Mouse (Mus musculus) ES-CJ7 (cell line): Measurements from ENCODE around the gene Catsper4.
"Not testable (repeated sequence)": the region's sequence is repeated elsewhere in the genome, so short reads cannot be mapped to it uniquely, and the experiment has no call there.

ENCODE experiments used
- DNase-seq: peaks from one replicate; pipeline ENCODE4 v3.0.0; 2011; ENCODE audit warnings: low read depth, low spot score

The Catsper4 gene

DNA sequence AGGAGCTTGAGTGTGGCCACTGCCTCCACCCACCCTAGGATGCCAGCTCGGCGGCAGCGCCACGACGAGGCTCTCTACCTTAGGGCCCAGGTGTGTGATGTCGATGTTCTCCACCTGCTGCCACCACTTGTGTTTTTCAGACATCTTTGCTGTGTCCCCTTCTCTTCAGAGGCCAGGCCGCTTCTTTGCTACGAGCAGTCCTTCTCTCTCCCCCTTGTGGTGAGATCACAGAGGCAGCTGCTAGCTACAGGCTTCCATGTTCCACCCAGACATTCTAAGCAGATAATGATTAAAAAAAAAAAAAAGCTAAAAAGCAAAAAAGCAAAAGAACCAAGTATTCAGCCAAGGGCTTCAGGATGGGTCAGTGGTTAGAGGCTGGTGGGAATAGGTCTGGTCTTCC, at the start of gene Catsper4:
Gene Catsper4, minus strand, starts transcription at position 190 of the 400 bp plus-strand sequence.
- DNase-seq: no peak

DNA sequence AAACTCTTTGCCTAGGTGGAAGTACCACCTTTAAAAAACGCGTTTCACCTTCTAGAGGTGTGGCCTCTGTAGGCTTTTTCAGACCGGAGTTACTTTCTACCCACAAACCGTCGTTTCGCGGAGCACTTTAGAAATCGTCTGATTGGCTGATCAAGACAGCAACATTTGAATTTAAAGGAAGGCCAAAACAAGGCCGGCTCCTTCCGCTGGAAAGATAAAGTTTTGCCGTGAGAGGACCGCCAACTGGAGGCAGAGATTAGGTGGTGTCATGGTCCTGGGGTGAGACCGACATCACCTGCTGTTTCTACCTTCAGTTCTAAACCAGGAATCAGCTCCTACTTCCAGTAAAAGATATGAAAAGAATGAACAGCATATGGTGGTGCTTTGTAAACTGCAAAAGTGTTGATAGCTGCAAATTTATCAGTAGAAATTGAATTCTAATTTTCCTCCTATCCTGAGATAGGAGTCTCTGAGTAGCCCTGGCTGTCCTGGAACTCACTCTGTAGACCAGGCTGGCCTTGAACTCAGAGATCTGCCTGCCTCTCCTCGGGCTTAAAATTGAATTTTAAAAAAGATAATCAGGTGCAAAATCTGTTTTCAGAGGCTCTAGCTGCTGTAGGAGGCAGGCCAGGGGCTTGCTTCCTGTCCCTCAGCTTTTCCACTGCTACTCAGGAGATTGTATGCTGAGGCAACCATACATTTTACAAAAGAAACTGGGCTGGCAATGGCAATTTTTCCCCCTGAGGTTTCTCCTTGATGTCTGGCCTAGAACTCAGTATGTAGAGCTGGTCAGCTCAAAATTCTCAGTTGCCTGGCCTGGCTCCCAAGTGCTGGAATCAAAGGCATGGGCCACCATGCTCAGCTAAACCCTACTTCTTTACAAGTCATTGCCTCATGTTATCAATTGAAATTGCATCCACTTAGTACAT, 46.5 kb upstream of the Catsper4 start:
- peak; percentile 89 for DNase-seq

DNA sequence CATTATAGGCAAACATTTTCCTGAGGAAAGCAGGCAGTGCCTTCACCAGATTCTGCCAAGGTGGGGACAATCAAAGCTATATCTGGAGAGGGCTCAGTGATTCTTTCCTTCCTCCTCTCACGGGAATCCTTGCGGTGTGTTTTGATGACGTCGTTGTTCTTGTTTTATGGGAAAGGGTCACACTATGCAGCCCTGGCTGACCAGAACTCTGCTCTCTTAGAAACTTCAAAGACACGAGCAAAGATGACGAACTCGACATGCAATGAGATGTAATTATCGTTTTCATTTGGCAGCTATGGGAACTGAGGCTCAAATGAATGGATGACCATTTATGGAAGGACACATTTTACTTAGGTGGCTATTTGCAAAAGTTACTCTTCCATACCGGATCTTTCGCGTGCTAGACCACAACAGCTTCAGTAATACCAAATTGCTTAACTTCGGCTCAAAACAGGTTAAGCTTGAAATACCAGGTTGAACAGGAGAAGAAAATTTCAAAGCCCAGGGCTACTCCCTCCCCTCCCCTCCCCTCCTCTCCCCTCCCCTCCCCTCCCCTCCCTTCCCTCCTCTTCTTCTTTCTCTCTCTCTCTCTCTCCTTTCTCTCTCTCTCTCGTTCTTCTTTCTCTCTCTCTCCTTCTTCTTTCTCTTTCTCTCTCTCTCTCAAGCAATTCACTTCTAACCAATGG, 45.7 kb upstream of the Catsper4 start:
- DNase-seq: no peak

DNA sequence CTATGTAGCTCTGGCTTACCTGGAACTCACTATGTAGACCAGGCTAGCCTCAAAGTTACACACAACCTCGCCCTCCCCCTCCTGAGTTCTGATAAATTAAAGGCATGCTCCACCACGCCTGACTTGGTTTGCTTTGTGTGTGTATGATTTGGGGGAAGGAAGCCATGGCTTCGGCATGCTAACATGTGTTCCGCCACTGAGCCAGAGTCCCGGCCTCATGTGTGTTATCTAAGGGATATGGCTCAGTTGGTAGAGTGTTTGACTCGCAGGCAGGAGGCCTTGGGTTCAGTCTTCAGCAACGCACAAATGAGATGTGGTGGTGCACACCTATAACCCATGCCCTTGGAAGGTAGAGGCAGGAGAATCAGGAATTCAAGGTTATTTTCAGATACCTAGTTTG, 44.8 kb upstream of the Catsper4 start:
- DNase-seq: no peak

DNA sequence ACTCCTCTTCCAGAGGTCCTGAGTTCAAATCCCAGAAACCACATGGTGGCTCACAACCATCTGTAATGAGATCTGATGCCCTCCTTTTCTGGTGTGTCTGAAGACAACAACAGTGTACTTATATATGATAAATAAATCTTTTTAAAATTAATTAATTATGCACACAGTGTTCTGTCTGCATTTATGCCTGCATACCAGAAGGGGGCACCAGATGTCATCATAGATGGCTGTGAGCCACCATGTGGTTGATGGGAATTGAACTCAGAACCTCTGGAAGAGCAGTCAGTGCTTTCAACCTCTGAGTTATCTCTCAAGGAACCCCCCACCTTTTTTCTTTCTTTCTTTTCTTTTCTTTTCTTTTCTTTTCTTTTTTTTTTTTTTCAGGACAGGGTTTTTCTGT, 42.4 kb upstream of the Catsper4 start:
- not testable (repeated sequence) for DNase-seq

DNA sequence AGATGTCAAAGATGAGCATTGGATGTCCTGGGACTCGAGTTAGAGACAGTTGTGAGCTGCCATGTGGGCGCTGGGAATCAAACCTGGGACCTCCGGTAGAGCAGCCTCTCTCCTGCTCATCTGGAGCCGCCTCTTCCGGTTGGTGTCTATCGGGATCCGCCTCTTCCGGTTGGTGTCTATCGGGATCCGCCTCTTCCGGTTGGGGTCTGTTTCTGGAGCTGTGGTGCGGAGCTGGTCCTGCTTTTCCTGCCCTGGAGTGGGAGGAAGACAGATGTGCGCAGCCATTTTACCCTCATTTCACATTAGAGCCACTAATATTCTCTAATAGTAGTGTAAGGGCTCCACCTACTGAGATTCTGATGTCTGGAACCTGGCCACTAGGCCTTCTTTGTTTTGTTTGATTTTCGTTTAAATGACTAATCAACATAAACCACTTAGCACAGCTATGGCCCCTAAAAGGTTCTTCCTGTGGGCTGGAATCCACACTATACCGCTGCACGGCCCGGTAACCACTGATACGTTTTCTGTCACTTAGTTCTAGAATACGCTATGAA, 41.0 kb upstream of the Catsper4 start:
- peak; percentile 86 for DNase-seq

DNA sequence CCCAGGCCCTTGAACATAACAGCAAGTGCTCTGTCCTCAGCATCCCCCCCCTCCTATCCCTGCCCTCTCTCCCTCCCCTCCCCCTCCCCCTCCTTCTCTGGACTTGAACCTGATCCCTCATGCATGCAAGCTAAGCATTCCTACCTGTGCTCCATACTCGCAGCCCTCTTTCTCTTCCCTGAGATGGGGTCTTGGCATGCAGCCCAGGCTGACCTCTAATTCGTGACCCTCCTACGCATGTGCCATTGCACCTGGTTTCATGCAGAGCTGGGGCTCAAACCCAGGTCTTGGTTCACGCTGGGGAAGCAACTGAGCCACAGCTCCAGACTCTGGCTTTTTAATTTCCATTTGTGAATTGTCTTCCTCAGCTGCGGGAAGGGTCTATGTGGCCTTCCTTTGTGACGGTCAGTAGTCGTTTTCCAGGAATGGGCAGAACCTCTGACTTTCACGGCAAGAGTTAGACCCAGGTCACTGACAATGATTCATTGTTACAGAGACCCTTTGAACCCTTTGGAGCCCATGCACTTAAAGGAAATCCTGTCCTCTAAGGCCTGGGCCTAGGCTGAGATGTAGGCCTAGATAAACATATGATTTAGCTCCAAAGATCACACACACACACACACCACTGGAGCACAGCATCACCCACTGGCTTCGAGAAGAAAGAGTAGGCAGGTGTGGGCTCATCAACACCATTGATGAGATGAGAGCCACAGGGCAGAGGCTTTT, 38.8 kb upstream of the Catsper4 start:
- DNase-seq: no peak

DNA sequence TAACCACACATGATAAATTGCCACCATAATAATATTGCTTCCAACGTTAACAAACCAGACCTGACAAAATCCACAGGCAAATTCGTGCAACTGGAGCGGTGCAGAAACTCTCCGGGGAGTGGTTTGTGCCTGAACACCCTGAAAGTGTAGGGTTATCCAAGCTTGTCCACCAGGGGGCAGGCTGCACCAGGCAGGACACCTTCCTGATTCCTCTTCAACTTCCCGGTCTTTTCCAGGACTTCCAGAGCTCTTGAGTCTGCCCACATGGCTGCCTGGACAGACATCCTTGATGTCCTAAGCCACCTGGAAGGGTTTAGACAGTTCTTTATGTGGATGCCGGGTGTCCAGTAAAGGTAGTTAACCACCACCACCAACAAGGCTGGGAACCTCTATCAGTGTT, 36.0 kb upstream of the Catsper4 start:
- DNase-seq: peak; percentile 88

DNA sequence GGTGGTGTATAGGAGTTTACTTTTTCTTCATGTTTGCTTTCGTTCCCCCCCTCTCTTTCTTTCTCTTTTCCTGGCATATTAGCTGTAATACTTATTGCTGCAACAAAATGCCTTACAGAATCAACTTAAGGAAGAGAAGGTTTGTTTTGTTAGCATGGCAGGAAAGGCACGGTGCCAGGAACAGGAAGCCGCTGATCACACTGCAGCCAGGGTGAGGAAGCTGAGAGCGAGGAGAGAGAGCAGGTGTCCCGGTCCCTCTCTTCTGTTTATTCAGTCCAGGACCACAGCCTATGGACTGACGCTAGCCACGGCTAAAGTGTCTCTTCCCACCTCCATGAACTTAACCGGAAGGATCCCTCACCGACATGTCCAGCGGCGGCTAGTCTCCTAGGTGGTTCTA, 31.2 kb upstream of the Catsper4 start:
- no peak for DNase-seq

DNA sequence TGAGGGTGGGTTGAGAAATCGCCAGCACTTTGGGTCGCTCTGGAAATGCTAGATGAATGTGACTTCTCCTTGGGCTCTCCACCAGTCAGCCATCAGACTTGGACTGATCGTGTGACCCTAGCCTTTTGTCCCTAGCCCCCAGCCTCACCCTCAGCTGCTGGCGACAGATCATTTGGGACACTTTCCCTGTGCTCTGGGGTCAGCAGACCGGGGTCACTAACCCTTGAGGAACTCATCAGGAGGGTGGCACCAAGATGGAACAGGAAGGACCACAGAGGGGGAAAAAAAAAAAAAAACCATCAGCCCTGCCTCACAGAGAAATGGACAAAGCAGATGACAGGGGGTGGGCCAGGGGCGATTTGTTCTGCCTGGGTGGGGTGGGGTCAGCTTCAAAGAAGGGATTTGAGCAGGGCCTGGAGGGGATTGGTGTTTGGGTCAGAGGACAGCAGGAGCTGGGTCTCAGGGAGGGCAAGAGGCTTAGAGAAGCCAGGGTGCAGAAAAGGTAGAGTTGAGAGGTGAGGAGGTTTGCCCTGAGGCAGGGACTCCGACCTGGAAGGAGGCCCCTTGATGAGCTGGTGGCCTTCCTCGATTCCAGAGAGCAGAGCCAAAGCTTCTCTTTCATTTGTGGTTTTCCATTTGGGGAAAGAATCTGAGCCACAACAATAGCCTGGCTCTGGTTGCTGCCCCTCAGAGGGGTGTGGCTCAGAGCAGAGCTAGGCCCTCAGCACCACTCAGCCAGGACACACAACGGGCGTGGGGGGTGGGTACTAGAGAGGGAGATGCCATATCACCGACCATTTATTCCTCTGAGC, 30.2 kb upstream of the Catsper4 start:
- DNase-seq: no peak

DNA sequence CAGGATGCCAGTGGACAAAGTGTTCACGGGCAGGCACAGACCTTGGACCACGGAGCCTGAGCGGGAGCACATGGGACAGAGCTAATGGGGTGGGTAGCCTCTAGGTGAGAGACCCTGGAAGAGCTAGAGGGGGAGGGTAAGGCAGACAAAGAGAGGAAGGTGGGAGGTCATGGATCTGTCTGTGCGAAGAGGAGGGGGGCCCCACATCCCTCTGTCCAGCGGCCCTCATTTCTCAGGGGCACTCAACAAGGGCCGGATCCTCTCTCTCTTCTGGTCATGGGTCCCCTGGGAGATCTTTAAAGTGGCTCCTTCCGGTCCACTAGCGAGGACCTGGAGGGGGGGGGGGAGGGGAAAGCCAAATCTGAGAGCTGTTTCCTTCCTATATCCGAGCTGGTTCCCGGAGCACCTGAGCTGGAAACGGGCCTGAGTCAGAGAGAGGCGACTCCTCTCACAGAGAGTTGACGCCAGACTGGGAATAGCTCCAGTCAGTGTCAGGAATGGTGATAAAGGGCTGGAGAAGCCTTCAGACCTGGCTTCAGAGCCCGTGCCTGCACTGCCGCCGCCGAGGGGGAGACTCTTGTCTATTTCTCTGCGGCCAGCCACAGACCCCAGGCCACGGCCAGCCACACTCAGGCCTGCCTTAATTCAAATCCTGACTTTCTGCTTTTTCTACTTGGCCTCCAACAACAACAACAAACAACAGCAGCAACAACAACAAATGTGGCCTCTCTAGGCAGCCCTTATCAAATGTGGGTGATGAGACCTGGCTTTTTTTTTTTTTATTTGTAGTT, 29.4 kb upstream of the Catsper4 start:
- no peak for DNase-seq

DNA sequence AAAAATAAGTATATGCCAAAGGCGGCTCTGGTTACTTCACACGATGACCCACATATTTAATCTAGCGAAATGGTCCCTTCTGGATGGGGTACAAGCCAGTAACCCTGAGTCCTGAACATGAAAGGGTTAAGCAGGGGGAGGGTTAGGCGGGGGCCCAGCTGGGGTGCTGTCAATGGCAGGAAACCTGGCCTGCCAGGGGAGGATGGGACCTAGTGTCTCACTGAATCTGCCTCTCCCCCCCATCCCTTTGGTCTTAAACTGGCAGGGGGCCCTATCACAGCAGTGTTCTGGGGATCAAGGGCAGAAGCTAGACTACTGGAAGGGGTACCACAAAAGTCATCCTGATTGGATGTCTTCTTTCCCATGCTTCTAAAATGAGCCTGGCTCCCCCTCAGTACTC, 28.7 kb upstream of the Catsper4 start:
- DNase-seq: no peak

DNA sequence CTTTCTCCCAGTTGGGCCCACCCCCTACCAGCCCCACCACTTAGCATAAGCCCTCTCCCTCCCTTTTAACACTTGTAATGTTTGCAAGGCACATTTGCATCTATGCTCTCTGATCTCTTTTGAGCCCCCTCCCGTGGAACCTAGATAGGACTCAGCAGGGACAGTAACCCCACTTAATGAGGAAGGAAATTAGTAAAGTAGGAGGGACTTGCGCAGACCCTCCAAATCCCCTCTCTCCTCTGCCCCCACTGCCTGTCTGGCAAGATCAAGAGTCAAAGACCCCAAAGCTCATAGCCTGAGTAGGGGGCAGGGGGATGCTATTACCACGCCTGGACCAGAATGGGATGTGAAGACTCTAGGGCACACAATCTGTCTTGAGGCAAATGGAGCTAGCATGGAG, 27.7 kb upstream of the Catsper4 start:
- no peak for DNase-seq

DNA sequence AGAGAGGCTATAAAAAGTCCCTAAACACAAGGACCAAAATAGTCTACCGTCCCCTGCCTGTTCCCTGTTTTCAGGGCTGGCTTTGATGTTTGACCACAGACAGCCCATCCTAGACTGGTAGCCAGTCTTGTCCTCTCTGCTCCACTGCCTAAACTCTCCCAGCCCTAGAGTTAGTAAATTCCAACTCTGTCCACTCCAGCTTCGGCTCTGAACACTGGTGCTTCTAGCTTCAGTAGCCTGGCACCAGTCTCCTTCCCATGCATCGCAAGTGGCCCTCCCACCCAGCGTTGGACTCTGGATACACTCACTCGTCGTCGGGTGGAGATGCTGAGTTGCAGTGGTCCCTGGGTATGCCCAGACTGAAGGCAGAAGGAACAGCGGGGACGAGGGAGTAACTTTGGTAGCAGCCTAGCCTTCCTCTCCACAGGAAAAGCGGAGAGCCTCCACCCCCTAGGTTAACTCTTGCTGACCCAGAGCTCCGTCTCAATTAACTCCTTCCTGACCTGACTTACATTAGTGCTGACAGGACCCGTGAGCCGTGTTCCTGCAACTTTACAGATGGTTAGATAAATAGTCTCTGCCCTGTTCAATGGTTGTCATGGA, 26.6 kb upstream of the Catsper4 start, which contains the start of gene Grrp1:
Gene Grrp1, minus strand, starts transcription at position 385 of the 603 bp plus-strand sequence.
- no peak for DNase-seq

DNA sequence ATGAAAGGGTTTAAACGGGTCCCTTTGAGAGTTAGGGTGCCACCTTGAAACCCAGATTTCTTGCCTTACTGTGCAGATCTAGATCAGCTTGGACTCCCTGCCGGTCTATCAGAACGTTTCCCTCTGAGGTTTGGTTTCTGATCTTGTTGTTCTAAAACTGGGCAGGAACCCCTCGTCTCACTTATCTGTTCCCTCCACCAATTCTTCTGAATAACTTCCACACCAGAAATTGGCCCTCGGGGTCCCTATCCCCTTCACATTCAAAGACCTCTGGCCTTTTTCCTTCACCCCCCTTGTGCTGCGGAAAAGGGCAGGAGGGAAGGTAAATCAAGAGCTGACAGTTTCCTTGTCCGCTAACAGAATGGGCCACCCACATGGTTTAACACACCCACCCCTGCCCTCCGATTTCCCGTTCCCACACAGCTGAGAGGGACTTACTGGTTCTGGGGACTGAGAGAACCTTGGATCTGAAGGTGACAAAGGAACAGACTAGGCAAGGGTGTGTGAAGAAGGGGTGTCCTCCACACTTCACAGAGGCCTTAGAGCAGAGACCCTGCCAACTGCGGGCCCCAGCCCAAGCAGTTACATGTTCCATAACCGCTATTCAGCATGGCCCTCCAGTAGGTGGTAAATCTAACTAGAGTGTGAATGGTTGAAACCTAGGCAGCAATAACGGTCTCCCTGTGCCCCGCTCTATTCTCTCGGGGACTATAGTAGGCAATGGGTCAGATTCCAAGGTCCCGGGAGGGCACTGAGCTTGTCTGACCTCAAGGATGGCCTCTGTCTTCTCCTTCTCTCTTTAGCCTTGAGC, 25.9 kb upstream of the Catsper4 start:
- DNase-seq: no peak

DNA sequence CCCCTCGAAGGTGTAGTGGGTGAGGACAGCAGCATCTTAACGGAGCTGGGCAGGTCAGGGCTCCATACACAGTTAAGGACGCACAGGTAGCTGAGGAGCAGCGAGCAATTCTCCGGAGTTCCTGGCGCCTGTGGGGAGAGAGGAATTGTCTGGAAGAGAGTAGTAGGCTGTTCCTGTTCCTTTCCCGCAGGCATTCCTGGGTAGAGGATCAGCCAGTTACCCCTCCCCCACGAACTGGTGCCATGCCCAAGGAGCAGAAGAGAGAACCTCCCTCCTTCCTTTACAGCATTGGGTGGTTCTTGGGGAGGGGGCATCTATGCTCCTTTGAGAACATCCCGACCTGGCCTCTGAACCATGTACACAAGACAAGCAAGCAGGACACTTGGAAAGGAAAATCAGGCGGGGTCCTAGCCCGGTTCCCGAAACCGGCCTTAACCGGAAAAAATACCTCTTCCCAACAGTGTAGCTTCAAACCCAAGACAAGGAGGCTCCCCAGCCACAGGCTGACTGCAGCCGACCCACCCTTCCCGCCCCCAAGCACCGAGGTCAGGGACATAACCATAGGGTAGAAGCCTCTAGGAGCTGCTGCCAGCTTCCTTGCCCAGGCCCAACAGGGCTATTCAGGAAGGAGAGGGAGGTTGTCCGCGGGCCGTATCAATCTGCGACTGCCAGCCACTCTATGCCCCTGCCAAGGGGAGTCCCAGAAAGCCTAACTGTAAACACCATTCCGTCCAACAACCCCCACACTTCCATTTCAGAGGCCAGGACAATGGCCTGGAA, 25.1 kb upstream of the Catsper4 start:
- DNase-seq: peak; percentile 79

DNA sequence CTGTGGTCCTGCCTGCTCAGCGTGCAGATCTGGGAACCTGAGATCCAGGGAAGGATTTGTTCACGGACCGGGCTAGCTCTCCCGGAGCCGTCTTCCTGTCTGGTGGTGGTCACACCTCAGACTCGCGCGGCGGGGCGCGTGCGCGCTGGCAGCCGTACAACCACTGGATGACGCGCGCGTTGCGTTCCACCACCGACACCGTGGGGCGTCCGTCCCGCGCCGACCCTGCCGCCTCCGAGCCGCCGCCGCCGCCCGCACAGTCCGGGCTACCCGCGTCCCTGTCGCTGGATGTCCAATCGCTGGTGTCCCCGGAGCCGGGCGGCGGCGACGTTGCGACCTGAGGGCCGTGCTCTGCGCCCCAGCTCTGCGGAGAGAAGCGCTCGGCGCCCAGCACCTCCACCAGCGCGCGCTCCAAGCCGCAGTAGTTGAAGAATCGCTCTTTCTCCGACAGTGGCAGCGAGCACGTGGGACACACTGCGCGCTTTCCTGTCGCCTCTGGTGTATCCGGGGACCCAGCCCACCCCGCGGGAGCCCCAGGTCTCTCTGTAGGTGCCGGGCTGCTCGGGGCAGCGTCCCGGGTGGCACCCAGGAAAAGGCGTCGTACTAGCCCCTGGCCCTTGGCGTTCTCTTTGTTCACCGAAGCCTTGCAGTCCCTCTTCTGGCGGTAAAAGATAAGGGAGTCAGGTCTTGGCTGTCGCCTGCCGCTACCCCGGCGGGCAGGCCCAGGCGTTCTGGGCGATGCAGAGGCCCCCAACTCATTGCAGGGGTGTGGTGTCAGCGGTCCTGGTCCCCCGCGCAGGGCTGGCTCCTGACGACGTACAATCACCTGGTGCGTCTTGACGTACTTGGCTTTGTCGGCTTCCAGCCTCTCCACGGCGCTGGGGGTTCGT, 24.3 kb upstream of the Catsper4 start:
- peak; percentile 57 for DNase-seq
